19 mouse cellular contexts compared by ENCODE assay signal in genomic region chr13:42346414-42346813, GRCm38 (mm10). TPM values are rescaled to one million over a fixed set of nuclear protein-coding genes. Genes with fewer than 3 reads are reported as not detected.
DNase-seq lines count a peak whose midpoint lies in the region; ATAC-seq and TF ChIP-seq lines count a peak whose summit lies in the region.
"Had no signal": no experiment of that assay in that cellular context is flagged by ENCODE, and none has a peak within 500 bp of the region (broad histone marks: within the 10 kb centered on the region; RNA-seq: fewer than 3 reads in every experiment).

No protein-coding gene starts in this region.

- H3K9me3 ChIP-seq in ES-E14 (ENCODE audit: control insufficient read depth, insufficient read depth, low read depth, low read length): no peaks in the 10 kb centered on the region
- H3K9me3 ChIP-seq in heart, embryonic 12.5 days (replicated peaks): no peaks in the 10 kb centered on the region
- H3K9me3 ChIP-seq: embryonic facial prominence, embryonic 10.5 days; limb, embryonic 15.5 days; neural tube, embryonic 12.5 days had no signal

- no peaks in the 10 kb centered on the region for H3K27me3 ChIP-seq in heart, embryonic 12.5 days (replicated peaks)
- H3K27me3 ChIP-seq: heart, embryonic 13.5 days; limb, embryonic 15.5 days; neural tube, embryonic 12.5 days had no signal

- H3K27ac ChIP-seq in ES-E14 (ENCODE audit: insufficient read depth, low read depth, low read length, poor library complexity, severe bottlenecking): no peak overlapping the region
- H3K27ac ChIP-seq in heart, embryonic 12.5 days (ENCODE audit: poor library complexity, severe bottlenecking): no peak overlapping the region
- H3K27ac ChIP-seq: embryonic facial prominence, embryonic 10.5 days; heart, embryonic 13.5 days; limb, embryonic 15.5 days; neural tube, embryonic 12.5 days had no signal

- no peaks in the 10 kb centered on the region for H3K36me3 ChIP-seq in ES-E14 (ENCODE audit: control insufficient read depth, insufficient read depth, low read length, poor library complexity, severe bottlenecking)
- H3K36me3 ChIP-seq in heart, embryonic 12.5 days: no peaks in the 10 kb centered on the region
- H3K36me3 ChIP-seq: embryonic facial prominence, embryonic 10.5 days; heart, embryonic 13.5 days; limb, embryonic 15.5 days; neural tube, embryonic 12.5 days had no signal

- no peak overlapping the region for H3K4me2 ChIP-seq in heart, embryonic 12.5 days
- H3K4me2 ChIP-seq: heart, embryonic 13.5 days; limb, embryonic 15.5 days; neural tube, embryonic 12.5 days had no signal

- no peak overlapping the region for H3K9ac ChIP-seq in ES-E14 (ENCODE audit: insufficient read depth, low read depth, low read length, poor library complexity, severe bottlenecking)
- H3K9ac ChIP-seq in heart, embryonic 12.5 days: no peak overlapping the region
- H3K9ac ChIP-seq: heart, embryonic 13.5 days; limb, embryonic 15.5 days; neural tube, embryonic 12.5 days had no signal

- WGBS in heart, embryonic 12.5 days: 59% methylated on average over 7 of the region's 7 CpGs

- peaks cover 0 to 3% of the 10 kb centered on the region in 2 experiments; a peak in 1 of 4 replicates for H3K4me1 ChIP-seq in ES-E14 (ENCODE audit: control insufficient read depth in 2 of 2, insufficient read depth in 2 of 2, low read length in 2 of 2, poor library complexity in 1 of 2)
- peaks cover 6% of the 10 kb centered on the region; the same call in 1 of the 2 replicates for H3K4me1 ChIP-seq in heart, embryonic 12.5 days (replicated peaks)
- H3K4me1 ChIP-seq: embryonic facial prominence, embryonic 10.5 days; heart, embryonic 13.5 days; limb, embryonic 15.5 days; neural tube, embryonic 12.5 days had no signal

- DNase-seq in ES-E14 (ENCODE audit: low read depth, low spot score) (peak; percentile 78), ZHBTc4 (ENCODE audit: low read depth, low spot score) (peak; percentile 93), MN1 (ENCODE audit: low spot score) (no peak)
- peak; percentile 33 to 60 for DNase-seq in kidney, adult 8-10 months
- DNase-seq in kidney, postnatal 25 days: peak; percentile 49 to 67
- no peak for DNase-seq in heart, adult 11 months
- DNase-seq: adrenal gland, postnatal 14 days; cerebellum, adult 2 months; gastrocnemius, postnatal 36 days; heart, postnatal 36 days; right cerebral cortex, postnatal 25 days; thymus, adult 18-20 months had no signal

- ATAC-seq in heart, embryonic 12.5 days (ENCODE audit: insufficient number of reproducible peaks, low FRiP score): no peak
- ATAC-seq: forebrain, embryonic 14.5 days had no signal

- no peak overlapping the region for H3K4me3 ChIP-seq in ES-E14 (ENCODE audit: insufficient read depth in 1 of 2, low read depth in 1 of 2, low read length in 2 of 2, poor library complexity in 1 of 2, severe bottlenecking in 1 of 2)
- H3K4me3 ChIP-seq in heart, embryonic 12.5 days: no peak overlapping the region
- H3K4me3 ChIP-seq: embryonic facial prominence, embryonic 10.5 days; heart, embryonic 13.5 days; limb, embryonic 15.5 days; neural tube, embryonic 12.5 days had no signal

- in situ Hi-C loops in ES-E14 (cut with MboI; ENCODE audit: low sequenced_read_pairs in 2 of 2, unreplicated experiment in 2 of 2): no loop called here

TF ChIP-seq in ES-E14, 5 proteins besides CTCF, POLR2A, EP300 and RAD21:
- TF ChIP-seq CHD2 (IDR thresholded peaks at IDR 0.05; ENCODE audit: low read depth, low read length): no peak
- no peak for TF ChIP-seq ZNF384 (IDR thresholded peaks at IDR 0.05; ENCODE audit: low read depth, low read length)
- TF ChIP-seq HCFC1 (IDR thresholded peaks at IDR 0.05; ENCODE audit: borderline replicate concordance, insufficient read depth, low read length): no peak
- no peak for TF ChIP-seq MAFK (IDR thresholded peaks at IDR 0.05; ENCODE audit: insufficient read depth, low read depth, low read length)
- TF ChIP-seq ZC3H11A (IDR thresholded peaks at IDR 0.05; ENCODE audit: borderline replicate concordance, low read depth, low read length): no peak

RNA-seq across cellular contexts. Expression of gene Edn1, which starts 45.1 kb away (rescaled TPM):
- 4.7 and 9.2 TPM in 2 replicates for total RNA-seq in ES-E14 (2012; rRNA removed)
- 9.1 and 9.6 TPM in 2 replicates for polyA plus RNA-seq in heart, embryonic 12.5 days (2016; fragmentation: Nextera tagmentation; extraction: Ambion mirVana)
- total RNA-seq: monocyte, adult 5-6 weeks had no signal

Comparison
In these comparisons a context has a peak if more than half of its experiments do, and no peak if none do; other contexts are left out.
1. DNase-seq: peak in ES-E14 (single experiment), ZHBTc4 (single experiment), kidney, adult 8-10 months (2 of 2) and kidney, postnatal 25 days (2 of 2); none in MN1 (single experiment) and heart, adult 11 months (single experiment).